Mouse (Mus musculus) retina, adult 2 months (tissue): ENCODE measurements at regions not wholly inside any gene's neighbourhood (a gene's known extent, or its start where the extent isn't known, plus 50 kb on each side); places are given as distances from the start of the nearest gene placed in this dataset.

Source experiments
- DNase-seq: peaks from one replicate; pipeline ENCODE4 v3.0.0-alpha.2; 2012; ENCODE audit warnings: low read depth, low spot score

DNA sequence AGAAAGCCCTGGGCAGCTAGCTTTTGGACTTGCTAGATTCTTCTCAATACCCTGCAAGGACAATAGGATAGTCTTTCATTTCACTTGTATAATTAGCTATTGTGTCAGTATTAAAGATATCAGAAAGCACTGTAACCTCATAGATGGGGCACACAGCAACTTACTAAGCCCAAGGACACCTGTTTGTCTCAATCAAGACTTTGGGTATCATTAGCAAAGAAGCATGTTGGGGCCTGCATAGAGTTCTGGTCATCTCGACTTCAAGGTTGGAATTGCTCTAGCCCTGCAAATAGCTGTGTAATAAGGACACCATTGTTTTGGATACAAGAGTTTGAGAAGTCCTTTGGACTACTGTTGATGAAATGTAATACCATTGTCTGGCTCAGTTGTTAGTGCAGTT, 104.6 kb upstream of the Rspo3 start:
- DNase-seq: no peak

GRCm38 (mm10) chr10:29635828-29636227, 100.2 kb upstream of the Rspo3 start:
- no peak for DNase-seq

GRCm38 (mm10) chr10:29595455-29595854, 59.8 kb upstream of the Rspo3 start:
- no peak for DNase-seq

GRCm38 (mm10) chr10:29594969-29595368, 59.3 kb upstream of the Rspo3 start:
- DNase-seq: no peak

- DNase-seq: no peak
Measured at GRCm38 (mm10) chr10:29592906-29593305, 57.2 kb upstream of the Rspo3 start.

DNA sequence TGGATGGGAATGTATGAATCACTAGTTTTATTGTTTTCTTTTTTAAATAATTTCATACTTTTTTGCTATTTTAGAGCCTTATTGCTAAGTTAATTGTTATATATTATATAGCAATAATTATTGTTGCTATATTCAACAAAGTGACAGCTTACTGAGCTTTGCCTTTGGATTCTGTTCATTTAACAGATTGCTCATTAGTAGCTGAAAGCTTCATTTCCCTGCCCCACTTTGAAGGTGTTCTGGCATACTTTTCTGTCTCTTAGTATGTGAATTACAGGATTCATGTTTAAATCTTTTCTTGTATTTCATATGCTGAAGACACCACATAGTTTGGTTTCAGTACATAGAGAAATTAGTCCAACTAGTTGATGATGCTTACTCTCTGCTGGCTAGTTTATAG, 54.5 kb upstream of the Rspo3 start:
- DNase-seq: no peak

DNA sequence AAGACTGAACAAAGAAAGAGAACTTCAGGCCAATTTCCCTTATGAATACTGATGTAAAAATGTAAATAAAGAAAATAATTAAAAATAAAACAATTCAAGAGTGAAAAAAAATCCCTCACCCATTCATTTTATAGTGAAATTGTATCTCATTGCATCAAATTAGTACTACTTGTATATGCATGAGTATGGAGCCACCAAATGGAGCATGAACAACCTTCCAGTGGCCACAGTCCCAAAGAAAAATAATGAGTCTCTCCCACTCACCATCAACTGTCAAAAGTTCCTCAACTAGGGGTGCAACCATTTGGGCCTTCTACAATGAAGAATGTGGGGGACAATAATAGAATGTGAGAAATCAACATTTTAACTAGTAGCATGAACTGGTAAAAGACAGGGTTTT, 54.1 kb upstream of the Rspo3 start:
- no peak for DNase-seq
